Mouse (Mus musculus) adrenal gland, adult 8-10 months (tissue): ENCODE results near the gene Itih2. TPM values are rescaled to one million over a fixed set of nuclear protein-coding genes. Genes with fewer than 3 reads are reported as not detected.

Experiments
- total RNA-seq, 4 experiments: library from RNA; stranded (reverse); gene quantifications; 2 replicates each; pipeline ENCODE4 v1.2.4; 2022

Itih2 gene
- total RNA-seq, 4 experiments from 2014 or later, result 9.3 to 11.1 (median 10.1) TPM

Other genes with a start within 250 kb of the Itih2 start
- gene 9230102O04Rik, start 241.9 kb downstream of the Itih2 start, total RNA-seq, result not detected
- gene Gata3, start 241.4 kb downstream of the Itih2 start, total RNA-seq, result 10 to 100 TPM; 22.3 to 43.4 (median 32.2) TPM
- gene Taf3, start 82.8 kb downstream of the Itih2 start, total RNA-seq, result 10 to 100 TPM; 11.8 to 12.7 (median 12.4) TPM
- 100 to 1,000 TPM; 232 to 390 (median 312) TPM for gene Atp5c1, start 50.9 kb downstream of the Itih2 start, total RNA-seq
- 10 to 100 TPM; 12.3 to 18.2 (median 15.6) TPM for gene Kin, start 50.8 kb downstream of the Itih2 start, total RNA-seq
- gene Itih5, start 22.2 kb upstream of the Itih2 start, total RNA-seq, result 10 to 100 TPM; 25.9 to 65.0 (median 44.1) TPM
- 1 to 10 TPM in 1 of 4 experiments, under 1 TPM in 3; 0.58 to 1.1 (median 0.78) TPM for gene Sfmbt2, start 239.1 kb upstream of the Itih2 start, total RNA-seq